Mouse (Mus musculus): Measurements from ENCODE around the gene Fam126a.
A peak's percentile ranks its signal among the peaks of the same experiment; 100 is the strongest.

Gene Fam126a

DNA sequence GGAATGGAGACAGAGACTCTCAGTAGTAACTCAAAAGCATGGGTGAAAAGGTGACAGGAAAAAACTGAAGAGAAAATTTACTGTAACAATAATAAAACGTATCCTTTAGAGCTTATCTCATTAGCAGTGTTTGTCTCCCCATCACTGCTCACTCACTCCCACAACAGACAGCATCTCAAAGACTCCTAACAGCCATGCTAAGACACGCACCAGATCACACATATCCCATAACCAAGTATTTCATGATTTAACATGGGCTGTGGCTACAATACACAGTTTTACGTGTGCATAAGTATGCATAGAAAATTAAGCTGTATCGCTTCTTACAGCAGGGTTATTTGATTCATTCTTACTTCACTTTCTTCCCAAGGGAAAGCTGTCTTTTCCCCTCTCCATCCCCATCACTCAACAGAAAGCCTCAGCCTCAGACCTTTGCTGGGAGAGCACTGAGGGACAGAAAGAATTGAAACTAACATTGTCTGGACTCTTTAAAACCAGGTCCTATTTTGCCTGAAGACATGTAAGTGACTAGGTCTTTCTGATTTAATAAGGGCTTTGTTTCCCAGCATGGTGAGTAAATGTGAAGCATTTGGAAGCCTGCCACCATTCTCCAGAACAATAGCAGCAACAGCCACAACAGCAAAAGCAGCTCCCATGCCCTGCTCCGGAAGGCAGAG, 37.5 kb downstream of the Fam126a start:
- peak; percentile 9; the same call in 1 of the 2 replicates for ATAC-seq (ENCODE audit: low TSS enrichment)

DNA sequence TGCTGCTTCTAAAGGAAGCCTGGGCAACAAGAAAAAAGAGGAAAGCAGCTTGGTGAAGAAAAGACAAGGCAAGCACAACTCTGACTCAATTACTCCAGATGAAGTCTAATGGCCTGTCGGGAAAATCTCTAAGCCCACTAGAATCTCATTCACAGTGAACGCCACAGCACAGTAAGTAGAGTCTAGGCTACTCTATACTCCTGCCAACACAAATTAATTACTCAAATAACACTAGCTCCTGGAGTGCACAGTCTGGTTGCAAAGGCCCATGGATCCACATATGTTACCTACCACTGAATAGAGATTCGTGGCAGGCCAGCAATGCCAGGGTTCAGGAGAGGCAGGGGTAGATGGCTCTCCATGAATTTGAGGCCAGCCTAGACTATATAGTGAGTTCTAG, 40.5 kb downstream of the Fam126a start:
- ATAC-seq (ENCODE audit: low TSS enrichment), result no peak

DNA sequence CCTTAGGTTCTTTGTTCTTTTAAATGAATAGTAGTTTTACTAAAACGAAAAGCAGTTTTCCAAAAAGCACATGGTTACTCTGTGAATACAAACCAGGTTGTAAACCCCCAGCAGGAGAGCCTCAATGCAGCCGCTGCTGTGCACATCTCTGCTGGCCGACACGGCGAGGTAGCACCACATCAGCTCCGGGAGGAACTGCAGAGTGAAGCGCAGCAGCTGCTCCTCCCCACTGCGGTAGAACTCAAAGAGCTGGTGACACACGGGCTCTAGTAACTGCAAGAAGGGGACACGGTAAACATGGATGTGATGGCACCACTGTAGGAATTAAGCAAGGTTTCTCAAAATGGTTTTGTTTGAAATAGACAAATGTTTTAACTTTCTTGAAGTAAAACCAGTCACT, 42.7 kb downstream of the Fam126a start:
- ATAC-seq (ENCODE audit: low TSS enrichment), result no peak

DNA sequence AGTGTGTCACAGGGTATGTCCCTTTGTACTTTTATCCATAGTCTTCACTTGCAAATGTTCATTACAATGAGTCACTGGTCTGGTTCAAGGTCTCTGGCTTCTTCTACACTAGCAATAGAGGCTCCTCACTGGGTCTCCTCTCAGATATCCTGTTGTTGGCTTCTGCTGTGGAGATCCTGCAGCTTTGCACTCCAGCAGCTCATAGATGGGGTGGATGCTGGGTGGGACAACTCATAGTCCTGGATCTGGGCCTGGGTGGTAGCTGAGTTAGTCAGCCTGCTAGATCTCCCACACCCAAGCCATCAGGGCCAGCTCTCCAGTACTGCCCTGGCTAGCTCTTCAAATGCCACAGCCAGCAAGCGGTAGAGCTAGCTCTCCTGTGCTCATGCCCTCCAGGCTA, 48.4 kb downstream of the Fam126a start:
- ATAC-seq (ENCODE audit: low TSS enrichment), result no peak

DNA sequence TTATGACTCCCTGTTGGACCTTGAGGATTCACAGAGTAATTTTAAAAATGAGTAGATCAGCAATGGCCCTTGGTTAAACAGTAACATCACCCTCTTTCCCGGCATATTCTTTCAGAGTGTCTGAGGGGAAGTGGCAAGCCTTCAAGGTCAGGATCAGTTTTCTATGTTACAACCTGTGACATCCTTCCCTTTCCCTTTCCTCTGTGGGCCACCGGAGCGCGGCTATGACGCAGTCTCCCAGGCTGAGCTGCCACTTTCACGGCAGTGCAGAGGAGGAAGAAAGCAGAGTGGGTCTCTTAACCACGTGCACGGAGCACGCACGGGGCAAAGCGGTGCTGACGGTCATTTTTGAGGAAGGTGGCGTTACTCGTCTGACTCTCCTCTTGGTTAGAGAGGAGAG, 52.0 kb downstream of the Fam126a start:
- no peak for ATAC-seq (ENCODE audit: low TSS enrichment)

DNA sequence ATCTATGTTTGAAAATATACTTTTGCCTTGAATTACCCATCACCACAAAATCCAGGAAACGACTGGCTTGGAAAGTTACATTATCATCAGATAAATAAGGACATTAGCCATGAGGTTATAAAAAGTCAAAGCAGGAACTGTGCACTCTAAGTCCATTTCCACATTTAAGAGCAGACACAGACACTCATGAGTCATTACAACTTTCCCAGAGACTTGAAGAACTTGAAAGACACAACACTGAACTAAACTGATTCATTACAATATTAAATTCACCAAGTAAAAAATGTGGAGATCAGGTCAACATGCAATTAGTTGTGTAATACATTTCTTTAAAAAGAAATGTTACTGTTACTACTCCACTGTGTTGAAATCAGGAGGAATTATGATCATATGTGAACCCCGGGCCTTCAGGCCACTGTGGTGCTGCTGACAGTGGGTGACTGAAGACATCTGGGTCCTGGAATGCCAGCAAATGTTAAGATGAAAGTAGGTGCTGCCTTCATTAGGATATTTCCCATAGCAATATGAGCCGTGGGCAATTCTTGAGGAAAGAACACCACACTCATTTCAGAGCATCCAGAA, 55.4 kb downstream of the Fam126a start:
- ATAC-seq (ENCODE audit: low TSS enrichment), result no peak

DNA sequence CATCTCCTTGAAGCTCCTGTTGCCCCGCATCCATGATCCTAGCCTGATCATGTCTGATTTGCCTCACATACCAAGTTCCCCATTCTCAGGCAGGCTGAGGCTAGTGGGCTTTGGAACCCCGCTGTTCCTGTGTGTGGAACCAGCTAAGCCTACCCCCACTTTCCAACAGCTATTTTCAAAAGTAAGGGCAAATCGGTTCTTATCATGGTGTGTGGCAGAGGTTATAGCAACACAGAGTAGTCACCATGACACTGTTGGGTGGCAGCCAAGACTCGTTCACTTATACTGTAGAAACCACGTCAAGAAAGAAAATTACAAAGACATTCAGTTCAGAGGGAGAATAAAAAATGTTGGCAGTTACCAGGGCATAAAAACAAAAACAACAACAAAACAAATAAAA, 62.8 kb downstream of the Fam126a start:
- ATAC-seq (ENCODE audit: low TSS enrichment), result no peak

DNA sequence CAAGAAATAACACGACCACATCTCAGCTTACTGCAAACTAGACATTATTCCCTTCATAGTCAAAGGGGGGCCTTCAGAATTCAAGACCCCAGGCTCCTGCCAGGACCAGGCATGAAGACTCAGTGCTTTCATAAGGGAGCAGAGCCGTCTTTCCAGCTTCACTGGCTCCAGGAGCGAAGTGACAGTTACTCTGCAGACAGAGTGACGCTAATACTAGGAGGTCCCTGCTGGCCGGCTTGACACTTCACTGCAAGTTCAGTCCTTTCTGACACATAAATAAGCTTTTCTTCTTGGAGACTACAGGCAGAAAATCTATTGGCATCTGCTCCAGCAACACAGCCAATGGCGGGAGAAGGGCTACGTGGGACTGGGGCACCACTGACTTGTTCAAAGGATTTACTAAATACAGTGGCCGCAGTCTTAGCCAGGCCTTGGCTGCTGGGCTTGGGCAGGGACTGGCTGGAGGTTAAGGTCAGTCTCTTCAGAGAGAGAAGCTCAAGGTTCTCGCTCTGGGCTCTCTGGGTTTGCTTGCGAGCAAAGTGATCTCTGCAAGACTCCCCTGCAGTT, 65.8 kb downstream of the Fam126a start:
- ATAC-seq (ENCODE audit: low TSS enrichment), result no peak

DNA sequence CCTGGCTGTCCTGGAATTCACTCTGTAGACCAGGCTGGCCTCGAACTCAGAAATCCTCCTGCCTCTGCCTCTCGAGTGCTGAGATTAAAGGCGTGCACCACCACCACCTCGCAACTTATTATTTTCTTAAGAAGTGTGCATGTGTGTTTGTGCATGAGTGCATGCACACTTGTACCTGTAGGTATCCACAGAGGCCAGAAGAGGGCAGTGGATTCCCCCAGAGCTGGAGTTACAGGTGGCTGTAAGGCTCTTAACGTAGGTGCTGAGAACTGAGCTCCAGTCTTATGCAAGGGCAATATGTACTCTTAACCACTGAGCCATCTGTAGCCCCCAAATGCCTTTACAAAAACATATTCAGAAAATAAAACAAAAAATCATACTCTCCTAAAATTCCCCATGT, 77.4 kb downstream of the Fam126a start:
- ATAC-seq (ENCODE audit: low TSS enrichment), result no peak

DNA sequence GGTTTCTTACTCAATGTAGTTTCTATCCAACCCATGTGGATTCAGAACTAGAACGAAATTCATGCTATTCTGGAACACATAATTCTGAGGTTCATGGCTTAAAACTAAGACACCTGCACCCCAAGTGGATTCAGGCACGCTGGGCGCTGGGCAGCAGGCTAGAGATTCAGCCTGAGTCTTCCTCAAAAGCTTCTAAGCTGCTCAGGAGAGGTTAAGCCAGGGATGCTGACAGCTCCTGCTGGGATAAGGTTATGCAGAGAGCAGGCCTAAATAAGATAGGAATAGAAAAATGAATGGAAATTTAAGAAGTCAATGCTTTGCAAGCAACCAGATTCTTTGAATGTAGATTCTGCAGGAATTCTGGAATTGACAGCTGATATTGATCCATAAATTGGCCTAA, 82.4 kb downstream of the Fam126a start:
- no peak for ATAC-seq (ENCODE audit: low TSS enrichment)

DNA sequence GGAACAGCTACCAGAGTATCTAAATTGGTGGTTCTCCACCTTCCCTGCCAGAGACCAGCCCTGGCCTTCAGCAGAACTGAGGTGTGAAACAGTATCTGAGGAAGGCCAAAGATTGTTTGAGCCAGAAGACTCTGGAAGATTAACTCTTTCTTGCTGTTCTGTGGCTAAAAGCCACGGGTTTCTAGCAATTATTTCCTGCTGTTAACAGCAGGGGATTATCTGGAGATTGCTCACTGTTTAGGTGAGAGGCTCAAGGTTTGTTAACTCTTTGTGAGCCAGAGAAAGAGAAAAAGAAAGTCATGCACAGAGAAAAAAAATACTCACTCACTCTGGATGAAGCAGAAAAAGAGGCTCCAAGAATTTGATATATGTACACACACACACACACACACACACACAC, 85.4 kb downstream of the Fam126a start:
- no peak for ATAC-seq (ENCODE audit: low TSS enrichment)

DNA sequence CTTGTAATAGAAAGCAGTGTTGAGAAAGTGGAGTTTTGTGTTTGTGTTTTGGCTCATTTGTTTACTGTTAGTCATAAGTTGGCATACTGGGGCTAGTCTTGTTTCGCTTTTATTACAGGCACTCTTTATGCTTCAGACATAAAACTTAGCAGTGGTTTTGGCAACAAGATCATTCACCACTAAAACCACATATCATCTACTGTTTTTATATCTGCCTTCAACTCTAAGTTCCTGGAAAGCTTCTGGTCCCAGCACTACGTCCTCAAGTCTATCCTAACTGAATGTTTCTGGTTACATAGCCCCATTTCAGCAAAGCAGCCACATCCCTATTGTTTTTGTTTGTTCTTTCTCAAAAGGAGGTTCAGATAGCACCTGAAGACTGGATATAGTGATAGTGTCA, 87.0 kb downstream of the Fam126a start:
- ATAC-seq (ENCODE audit: low TSS enrichment), result no peak

DNA sequence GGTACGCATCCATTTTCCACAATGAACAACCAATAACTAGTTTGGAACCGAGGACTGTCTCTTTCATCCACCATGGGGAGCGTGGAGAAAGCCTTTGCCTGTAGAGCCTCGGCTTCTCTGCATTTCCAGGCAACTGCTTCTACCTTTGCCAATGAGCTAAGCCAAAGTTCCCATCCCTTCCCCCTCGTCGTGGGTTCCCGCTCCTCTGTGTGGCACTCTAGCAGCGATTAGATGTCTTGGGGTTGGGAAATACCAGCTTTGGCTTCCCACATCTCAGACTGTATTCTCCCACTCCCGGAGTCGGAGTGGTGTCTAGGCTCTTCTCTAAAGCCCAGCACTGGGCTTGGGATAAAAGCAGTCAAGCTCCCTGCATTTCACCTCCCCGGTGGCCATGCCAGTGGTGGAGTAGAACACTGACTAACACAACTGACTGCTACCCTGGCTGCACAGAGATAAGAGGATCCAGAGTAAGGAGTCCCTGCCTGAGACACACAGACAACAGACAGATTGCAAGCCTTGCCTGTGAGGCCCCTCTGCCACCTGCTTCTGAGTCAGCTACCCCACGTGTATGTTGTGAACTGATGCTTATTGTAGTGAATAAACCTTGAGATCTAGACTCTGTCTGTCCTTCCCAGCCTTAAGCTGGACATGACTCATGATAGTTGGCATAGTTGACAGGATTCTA, 106.9 kb downstream of the Fam126a start:
- ATAC-seq (ENCODE audit: low TSS enrichment), result no peak

DNA sequence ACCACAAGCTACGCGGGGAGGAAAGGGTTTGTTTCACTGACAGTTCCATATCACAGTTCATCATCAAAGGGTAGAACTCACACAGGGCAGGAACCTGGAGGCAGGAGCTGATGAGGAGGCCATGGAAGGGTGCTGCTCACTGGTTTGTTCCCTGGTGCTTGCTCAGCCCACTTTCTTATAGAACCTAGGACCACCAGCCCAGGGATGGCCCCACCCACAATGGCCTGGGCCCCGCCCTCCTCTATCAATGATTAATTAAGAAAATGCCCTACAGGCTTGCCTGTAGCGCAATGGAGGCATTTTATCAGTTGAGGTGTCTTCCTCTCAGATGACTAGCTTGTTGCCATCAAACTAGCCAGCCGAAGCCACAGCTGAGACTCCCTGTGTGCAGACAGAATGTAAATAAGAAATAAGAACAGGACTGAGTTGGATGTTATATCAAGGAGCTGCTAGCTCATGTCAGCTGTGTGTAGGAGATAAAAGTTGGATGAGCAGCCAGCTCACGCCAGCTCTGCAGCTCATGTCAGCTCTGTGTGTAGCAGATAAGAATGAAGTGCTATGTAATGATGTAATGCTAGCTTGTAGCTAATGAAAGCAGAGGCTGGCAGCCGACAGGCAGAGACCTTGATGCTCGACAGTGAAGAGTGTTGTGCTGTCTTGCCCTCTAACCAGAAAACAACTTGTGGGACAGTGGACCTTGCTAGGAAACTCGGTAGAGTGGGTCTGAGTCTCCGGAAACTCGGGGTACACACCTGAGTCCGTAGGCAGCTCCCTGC, 107.8 kb downstream of the Fam126a start:
- peak; percentile 69 for ATAC-seq (ENCODE audit: low TSS enrichment)

DNA sequence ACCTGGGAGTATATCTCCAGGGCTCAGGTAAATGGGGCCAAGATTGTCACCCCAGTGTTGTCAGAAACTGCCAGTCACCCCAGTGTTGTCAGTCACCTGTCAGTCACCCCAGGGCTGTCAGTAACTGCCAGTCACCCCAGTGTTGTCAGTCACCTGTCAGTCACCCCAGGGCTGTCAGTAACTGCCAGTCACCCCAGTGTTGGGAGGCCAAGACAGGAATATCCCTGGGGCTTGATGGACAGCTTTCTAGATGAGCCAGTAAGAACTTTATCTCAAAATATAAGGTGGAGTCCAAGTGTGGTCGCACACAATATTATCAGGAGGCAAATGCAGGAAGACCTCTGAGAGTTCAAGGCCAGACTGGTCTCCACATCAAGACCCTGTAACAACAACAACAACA, 109.2 kb downstream of the Fam126a start:
- no peak for ATAC-seq (ENCODE audit: low TSS enrichment)

DNA sequence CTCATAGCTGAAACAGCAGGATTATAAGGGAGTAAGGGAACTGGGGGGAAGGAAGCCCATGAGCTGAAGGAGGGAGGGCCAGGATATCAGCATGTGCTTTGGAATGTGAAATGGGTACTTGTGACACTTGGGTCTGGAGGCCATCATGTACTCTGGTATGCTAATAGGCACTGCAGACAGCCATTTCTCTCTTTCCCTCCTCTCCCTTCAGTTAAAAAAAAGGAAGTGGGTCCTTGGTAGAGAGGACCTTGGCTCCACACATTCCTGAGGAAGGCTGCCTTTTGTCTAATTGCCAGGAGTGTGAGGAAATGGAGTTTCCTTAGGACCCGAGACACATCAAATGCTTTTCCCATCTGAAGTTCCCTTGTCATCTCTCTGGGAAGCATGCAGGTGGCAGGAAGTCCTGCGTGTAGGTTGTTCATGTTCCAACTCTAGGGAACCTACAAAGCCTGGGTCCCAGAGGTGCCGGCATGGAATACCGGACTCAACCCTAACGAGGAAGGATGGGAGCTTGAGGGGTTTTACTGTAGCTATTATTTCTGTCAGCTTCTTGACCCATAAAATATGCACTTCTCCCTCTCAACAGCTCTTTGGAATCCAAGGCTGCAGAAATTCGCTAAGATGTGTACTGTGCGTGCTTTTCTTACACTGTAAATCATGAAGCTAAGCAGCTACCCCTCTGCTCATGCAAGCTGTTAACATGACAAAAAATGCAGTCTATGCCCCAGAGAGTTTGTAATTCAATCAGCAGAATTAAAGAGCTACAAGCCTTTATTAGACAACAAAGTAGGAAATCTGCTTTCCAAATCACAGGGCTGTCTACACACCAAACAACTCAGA, 110.4 kb downstream of the Fam126a start:
- no peak for ATAC-seq (ENCODE audit: low TSS enrichment)

DNA sequence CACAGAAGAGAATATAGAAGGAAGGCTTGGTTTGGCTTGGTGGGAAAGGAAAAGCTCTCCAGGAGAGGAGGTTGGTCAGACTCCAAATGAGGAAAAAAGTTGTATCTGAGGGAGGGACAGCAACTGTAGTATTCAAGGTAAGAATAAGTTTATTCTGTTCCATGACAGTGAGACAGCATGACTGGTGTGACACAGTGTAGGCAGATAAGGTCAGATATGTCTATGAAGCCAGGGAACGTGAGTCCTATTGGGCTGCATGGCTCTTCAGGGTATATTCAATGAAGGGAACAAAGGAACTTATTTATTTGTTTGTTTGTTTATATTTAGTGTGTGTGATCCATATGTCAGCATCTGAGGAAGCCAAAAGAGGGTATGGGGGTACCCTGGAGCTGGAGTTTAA, 113.2 kb downstream of the Fam126a start:
- no peak for ATAC-seq (ENCODE audit: low TSS enrichment)

DNA sequence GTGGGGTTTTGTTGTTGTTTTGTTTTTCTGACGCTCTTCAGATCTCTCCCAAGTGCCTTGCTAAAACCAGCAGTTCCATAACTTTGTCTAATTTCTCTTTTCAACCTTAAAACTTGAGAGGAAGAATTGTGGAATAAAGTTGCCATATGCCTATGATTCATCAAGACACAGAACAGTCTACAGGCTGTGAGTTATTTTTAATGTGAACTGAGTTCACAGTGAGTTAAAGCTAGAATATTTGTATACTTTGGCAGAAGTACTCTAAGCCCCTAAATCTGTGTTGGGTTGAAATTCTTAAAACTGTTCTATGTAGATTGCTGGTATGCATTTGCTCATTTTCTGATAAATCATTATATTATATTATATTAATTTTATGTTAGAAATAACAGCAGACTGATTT, 118.9 kb downstream of the Fam126a start:
- peak; percentile 94 for ATAC-seq (ENCODE audit: low TSS enrichment)

DNA sequence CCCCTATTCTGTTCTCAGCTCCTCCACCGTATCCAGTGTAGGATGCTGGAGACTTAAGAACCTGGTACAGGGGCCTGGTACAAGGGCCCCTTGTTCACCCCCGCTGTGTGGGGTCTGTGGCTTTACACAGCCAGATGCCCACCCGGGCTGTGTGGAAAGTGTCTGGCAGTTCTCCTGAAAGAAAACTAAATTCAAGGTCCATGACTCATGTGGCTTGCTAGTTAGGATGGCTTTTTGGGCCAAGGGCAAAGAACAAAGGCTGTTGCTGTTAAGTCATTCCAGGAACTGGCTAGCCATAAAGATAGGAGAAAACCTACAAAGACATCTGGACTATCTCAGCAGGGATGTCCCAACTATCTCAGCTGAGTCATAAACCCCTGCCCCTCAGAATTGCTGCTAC, 121.2 kb downstream of the Fam126a start:
- no peak for ATAC-seq (ENCODE audit: low TSS enrichment)

DNA sequence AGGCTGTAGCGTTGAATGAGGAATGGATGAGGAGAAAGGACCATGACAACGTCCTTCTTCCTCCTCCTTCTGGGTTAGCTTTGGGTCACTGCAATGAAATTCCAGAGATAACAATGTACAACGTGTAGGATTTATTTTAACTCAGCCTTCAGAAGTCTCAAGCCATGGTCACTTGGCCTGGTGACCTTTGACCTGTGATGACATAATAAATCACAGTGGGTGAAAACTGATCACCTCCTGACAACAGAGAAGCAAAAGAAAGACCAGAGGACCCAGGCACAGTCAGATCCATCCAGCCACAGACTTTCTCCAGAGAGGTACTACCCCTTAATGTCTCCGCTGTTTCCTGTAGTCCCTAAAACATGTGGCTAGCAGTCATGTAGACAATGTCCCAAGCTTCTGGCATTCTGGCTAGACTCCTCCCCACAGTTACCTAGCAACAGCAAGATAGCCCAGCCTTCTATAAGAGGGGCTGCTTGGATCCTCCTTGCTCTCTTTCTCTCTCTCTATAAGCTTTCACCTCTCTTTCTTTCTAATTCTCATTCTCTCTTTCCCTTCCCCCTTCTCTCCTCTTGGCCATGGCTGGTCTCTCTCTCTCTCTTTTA, 121.9 kb downstream of the Fam126a start:
- no peak for ATAC-seq (ENCODE audit: low TSS enrichment)

DNA sequence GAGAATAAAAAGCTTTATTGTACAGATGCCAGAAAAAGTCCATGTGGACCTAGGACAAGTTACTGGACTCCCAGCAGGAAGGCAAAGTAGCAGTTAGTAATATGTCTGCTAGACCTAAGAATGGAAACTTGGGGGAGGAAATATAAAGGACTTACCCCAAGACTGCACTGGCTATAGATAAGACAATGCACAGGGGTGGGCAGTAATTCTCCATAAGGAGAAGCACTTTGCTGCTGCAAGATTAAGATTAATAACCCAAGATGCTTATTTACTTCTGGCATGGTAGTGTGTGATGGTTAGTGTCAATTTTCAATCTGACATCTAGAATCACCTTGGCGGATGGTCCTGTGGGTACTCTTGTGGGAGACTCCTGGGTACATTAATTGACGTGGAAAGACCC, 128.3 kb downstream of the Fam126a start:
- no peak for ATAC-seq (ENCODE audit: low TSS enrichment)
